Mouse (Mus musculus) cerebellum, adult 2 months (tissue): ENCODE measurements around the gene Dusp6. TPM values are rescaled to one million over a fixed set of nuclear protein-coding genes. Genes with fewer than 3 reads are reported as not detected.

Experiments used
- DNase-seq, 2 experiments: peaks; one replicate each; pipeline ENCODE4 v3.0.0; 2021
- H3K27ac ChIP-seq: fragments of 200-500 bp; 2 replicates; pipeline ENCODE4 v1.5.1; 2012; ENCODE audit warnings: low read length, control low read depth, inconsistent platforms; ENCODE audit not compliant: insufficient read depth
- H3K27me3 ChIP-seq: fragments of 200-500 bp; 2 replicates; pipeline ENCODE4 v1.6.1; 2012; ENCODE audit warnings: inconsistent platforms, mild to moderate bottlenecking, low read length, moderate library complexity; ENCODE audit not compliant: control insufficient read depth, insufficient read depth
- H3K4me1 ChIP-seq: fragments of 200-500 bp; 2 replicates; pipeline ENCODE4 v1.6.1; 2011; ENCODE audit warnings: low read length; ENCODE audit not compliant: control insufficient read depth, insufficient read depth
- H3K4me3 ChIP-seq: fragments of 200-500 bp; replicated peaks from 2 replicates; pipeline ENCODE3; 2011; ENCODE audit warnings: mild to moderate bottlenecking, low read depth, low read length, control low read depth; ENCODE audit not compliant: insufficient read depth
- CTCF ChIP-seq: fragments of 200-500 bp; IDR thresholded peaks from 2 replicates; pipeline ENCODE4 v1.5.1; 2011; ENCODE audit warnings: low read depth, mild to moderate bottlenecking, control low read depth, low read length, moderate library complexity, borderline replicate concordance; ENCODE audit not compliant: insufficient read depth
- POLR2A ChIP-seq: fragments of 200-500 bp; IDR thresholded peaks from 2 replicates; pipeline ENCODE4 v1.6.1; 2011; ENCODE audit warnings: low read length, control low read depth, borderline replicate concordance; ENCODE audit not compliant: insufficient read depth
- WGBS: fragments of 180-500 bp; shearing (Covaris S2); methylation state at CpG from one replicate; pipeline ENCODE4 v1.1.7; 2018; 5-methylcytosine and 5-hydroxymethylcytosine counted together
- polyA plus RNA-seq: library from polyadenylated mRNA; depleted of rRNA; stranded (reverse); fragments of >200 nt; gene quantifications from 2 replicates; pipeline ENCODE4 v1.2.3, GENCODE M21; 2012

Gene Dusp6
- polyA plus RNA-seq, 1 experiment: 20.5 TPM

DNA sequence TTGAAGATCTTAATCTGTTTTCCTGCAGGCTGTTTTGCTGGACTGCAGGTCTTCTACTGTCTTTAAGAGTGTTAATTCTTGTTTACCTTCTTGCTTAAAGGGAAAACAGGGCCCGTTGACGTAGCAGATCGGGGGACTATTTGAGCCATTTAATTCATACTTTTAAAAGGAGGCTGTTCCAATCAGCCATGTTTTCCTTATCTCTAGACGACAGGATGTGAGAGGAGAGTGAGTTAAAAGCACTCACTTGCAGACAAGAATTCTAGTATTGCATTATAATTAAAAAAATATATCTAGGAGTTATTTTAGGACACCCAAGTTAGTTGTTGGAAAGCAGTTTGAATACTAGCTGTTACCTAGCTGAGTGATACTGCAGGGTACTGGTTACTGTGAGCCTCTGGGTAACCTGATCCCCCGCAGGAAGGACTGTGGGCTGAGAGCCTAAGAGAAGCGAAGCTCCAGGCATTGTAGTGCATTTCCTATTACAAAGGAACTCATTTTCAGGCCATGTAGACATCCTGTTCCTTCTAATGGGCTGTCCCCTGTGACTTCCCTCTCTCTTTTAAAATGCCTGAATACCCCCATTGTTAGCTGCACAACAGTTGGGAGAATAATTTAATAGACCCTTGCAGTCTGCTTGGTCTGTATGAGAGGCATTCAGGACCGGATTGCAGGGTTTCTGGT, 2.1 kb downstream of the Dusp6 start:
- peaks cover 4% of the 10 kb centered on the region; the same call in 1 of the 2 replicates for H3K4me1 ChIP-seq
- no peaks in the 10 kb centered on the region for H3K27me3 ChIP-seq
- DNase-seq: no peak
- WGBS: 74% methylated on average over 7 of the region's 7 CpGs
- peak overlapping the region; percentile 75 for H3K4me3 ChIP-seq
- TF ChIP-seq POLR2A (no peak), CTCF (no peak)
- no peak overlapping the region for H3K27ac ChIP-seq

DNA sequence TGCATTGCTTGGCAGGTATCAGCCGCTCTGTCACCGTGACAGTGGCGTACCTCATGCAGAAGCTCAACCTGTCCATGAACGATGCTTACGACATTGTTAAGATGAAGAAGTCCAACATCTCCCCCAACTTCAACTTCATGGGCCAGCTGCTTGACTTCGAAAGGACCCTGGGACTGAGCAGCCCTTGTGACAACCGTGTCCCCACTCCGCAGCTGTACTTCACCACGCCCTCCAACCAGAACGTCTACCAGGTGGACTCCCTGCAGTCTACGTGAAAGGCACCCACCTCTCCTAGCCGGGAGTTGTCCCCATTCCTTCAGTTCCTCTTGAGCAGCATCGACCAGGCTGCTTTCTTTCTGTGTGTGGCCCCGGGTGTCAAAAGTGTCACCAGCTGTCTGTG, 3.0 kb downstream of the Dusp6 start:
- WGBS: 57% methylated on average over 14 of the region's 14 CpGs
- TF ChIP-seq POLR2A (no peak), CTCF (no peak)
- DNase-seq: peak in 1 of 2 experiments; percentile 18
- Histone ChIP-seq H3K27me3 (no peaks in the 10 kb centered on the region; the same call in 1 of the 2 replicates), H3K27ac (no peak overlapping the region), H3K4me1 (peaks cover 4% of the 10 kb centered on the region; the same call in 1 of the 2 replicates), H3K4me3 (peak overlapping the region; percentile 49)

DNA sequence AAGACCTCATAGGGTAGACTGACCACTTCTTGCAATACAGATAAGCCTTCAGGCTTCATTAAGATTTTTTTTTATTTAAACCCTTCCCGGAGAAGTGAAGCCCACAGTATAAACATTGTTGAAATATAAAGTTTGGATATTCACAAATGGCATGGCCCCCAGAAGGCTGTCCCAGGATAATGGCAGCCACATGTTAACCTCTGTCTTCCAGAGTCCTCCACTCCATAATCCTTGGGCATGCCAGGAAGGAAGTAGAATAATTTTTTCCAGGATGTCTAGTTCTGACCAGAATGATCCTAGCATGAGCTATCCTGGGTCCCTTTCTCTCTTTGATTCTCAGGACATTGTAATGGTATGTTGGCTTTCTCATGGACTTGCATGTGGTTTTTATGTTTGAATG, 4.6 kb downstream of the Dusp6 start:
- TF ChIP-seq CTCF (no peak), POLR2A (no peak)
- H3K27ac ChIP-seq: no peak overlapping the region

DNA sequence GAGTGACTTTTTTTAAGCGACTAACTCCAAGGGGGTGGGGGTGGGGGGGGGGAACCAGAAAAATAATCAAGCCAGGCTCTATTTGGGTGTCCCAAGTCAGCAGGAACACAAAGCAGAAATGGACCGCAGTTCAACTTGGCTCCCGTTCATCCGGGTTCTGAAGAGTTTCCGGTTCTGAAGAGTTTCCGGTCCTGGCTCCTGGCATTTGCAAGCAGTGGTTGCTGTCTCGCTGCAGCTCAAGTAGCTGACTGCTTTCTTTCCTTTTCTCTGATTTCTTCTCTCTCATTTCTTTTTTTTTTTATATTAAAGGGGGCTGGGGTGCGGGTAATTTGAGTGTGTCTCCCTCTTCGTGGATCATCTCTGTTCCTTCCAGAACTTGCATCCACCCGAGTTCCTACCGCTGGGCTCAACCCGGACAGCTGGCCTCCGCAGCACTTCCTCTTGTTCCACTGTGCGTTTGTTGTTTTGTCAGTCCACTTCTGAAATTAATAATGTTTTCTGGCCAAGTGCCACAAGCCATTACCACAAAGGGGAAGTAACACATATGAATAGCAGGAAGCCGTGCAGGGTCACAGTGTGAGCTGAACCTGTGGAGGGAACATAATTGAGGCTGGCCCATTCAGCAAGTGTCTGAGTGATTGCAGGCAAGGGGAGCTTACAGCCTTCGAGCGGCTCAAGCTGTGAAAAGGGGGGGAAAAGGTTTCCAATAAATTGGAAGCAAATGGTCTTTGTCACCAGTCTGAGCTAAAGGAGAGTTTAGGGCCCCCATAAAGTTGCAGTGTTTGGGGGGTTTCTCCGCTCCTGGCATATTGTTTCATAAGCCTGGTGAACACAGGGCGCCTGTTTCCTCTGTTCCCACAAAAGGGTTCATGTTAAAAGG, 5.6 kb downstream of the Dusp6 start:
- Histone ChIP-seq H3K4me1 (peaks cover 4% of the 10 kb centered on the region; the same call in 1 of the 2 replicates), H3K27me3 (no peaks in the 10 kb centered on the region; the same call in 1 of the 2 replicates), H3K4me3 (no peak overlapping the region), H3K27ac (no peak overlapping the region; the same call in 1 of the 2 replicates)
- no peak for DNase-seq
- 66% methylated on average over 19 of the region's 19 CpGs for WGBS
- TF ChIP-seq CTCF (no peak), POLR2A (no peak)

More for the DNA sequence above, 4.6 kb downstream of the Dusp6 start:
- 89% methylated on average over 1 of the region's 1 CpGs for WGBS
- DNase-seq: no peak
- no peaks in the 10 kb centered on the region; the same call in 1 of the 2 replicates for H3K27me3 ChIP-seq
- no peak overlapping the region for H3K4me3 ChIP-seq
- H3K4me1 ChIP-seq: peaks cover 4% of the 10 kb centered on the region; the same call in 1 of the 2 replicates

DNA sequence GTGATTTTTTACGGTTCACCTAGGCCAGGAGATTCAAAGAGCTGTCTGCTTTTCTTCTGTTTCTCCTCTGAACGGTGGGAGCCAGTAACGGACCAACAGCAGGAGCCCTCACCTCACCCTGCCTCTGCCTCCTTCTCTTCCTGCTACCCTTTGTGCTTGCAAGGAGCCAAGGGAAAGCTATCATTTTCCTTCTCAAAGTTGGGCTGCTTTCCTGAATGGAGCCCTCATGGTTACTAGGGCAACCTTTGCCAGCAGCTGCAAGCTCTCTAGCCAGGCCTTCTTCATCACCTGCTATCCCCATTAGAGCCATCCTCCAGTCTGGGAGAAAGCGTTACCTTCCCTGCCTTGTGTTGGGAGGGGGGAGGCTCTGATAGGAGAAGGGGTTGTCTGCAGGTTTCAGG, 6.3 kb downstream of the Dusp6 start:
- DNase-seq: no peak
- WGBS: 67% methylated on average over 4 of the region's 4 CpGs
- TF ChIP-seq CTCF (no peak), POLR2A (no peak)
- Histone ChIP-seq H3K4me1 (peaks cover 4% of the 10 kb centered on the region; the same call in 1 of the 2 replicates), H3K4me3 (no peak overlapping the region), H3K27me3 (no peaks in the 10 kb centered on the region; the same call in 1 of the 2 replicates), H3K27ac (no peak overlapping the region)

DNA sequence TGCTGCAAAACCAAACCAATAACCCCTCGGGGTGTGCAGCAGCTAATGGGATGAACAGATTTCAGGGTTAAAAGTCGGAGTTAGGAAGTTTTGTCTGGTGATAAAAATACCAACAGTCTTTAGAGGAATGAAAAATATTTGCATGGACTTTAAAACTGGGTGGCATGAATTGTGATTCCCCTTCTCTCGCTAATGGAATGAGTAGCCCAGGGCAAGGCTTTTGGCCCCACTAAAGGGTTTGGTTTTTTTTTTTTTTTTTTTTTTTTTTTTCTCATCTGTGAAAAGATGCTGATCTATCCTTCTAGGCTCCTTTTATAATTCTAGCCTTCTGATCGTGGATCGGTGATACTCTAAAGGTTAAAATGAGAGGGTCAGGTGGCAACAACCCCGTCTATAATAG, 6.7 kb downstream of the Dusp6 start:
- no peaks in the 10 kb centered on the region; the same call in 1 of the 2 replicates for H3K27me3 ChIP-seq
- H3K27ac ChIP-seq: no peak overlapping the region
- H3K4me3 ChIP-seq: no peak overlapping the region
- DNase-seq: no peak
- 88% methylated on average over 6 of the region's 6 CpGs for WGBS
- TF ChIP-seq CTCF: no peak
- TF ChIP-seq POLR2A: no peak
- H3K4me1 ChIP-seq: peaks cover 4% of the 10 kb centered on the region; the same call in 1 of the 2 replicates

DNA sequence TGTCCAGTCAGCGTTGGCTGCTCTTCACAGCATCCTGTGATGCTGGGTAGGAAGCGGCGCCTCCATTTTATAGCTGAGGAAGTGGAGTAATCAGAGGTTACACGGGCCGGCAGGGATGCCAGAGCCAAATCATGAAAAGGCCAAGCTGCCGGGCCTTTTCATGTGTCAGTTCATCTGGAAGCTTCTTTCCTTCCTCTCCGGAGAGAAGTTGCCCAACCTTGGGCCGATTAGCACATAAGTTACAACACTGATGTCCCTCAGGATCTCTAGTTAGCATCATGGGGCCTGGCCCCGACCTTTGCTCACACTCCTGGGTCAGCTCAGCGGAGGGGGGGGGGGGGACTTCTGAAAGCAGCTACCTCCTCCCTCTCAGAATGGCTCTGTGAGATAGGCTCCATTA, 7.4 kb downstream of the Dusp6 start:
- peaks cover 4% of the 10 kb centered on the region; the same call in 1 of the 2 replicates for H3K4me1 ChIP-seq
- no peak overlapping the region for H3K4me3 ChIP-seq
- H3K27ac ChIP-seq: no peak overlapping the region
- WGBS: 49% methylated on average over 10 of the region's 10 CpGs
- DNase-seq: no peak
- no peak for TF ChIP-seq CTCF
- no peak for TF ChIP-seq POLR2A
- no peaks in the 10 kb centered on the region; the same call in 1 of the 2 replicates for H3K27me3 ChIP-seq
